Mouse (Mus musculus): Measurements from ENCODE around the gene Gm48551. TPM values are rescaled to one million over a fixed set of nuclear protein-coding genes. Genes with fewer than 3 reads are reported as not detected.

Gm48551 gene
- total RNA-seq, 2 experiments from 2014 or later, result 3.4 to 5.0 TPM

- peak in 1 of 2 experiments; percentile 93 for DNase-seq (ENCODE audit: extremely low spot score in 1 of 2, low spot score in 2 of 2)
- intact Hi-C loops (cut with DNase I), result no loop called here
Observed at GRCm38 (mm10) chr10:81411471-81412400, 27.5 kb downstream of the Gm48551 start.

GRCm38 (mm10) chr10:81412586-81413309, 28.5 kb downstream of the Gm48551 start:
- intact Hi-C loops (cut with DNase I), result no loop called here
- no peak for DNase-seq (ENCODE audit: extremely low spot score in 1 of 2, low spot score in 2 of 2)

GRCm38 (mm10) chr10:81413310-81414261, 29.3 kb downstream of the Gm48551 start:
- peak; percentile 70 to 94 for DNase-seq (ENCODE audit: extremely low spot score in 1 of 2, low spot score in 2 of 2)
- intact Hi-C loops (cut with DNase I), result no loop called here

GRCm38 (mm10) chr10:81414682-81415081, 30.4 kb downstream of the Gm48551 start:
- intact Hi-C loops (cut with DNase I), result no loop called here

GRCm38 (mm10) chr10:81415146-81415545, 30.9 kb downstream of the Gm48551 start:
- intact Hi-C loops (cut with DNase I), result no loop called here
- no peak for DNase-seq (ENCODE audit: extremely low spot score in 1 of 2, low spot score in 2 of 2)

More at GRCm38 (mm10) chr10:81414682-81415081, 30.4 kb downstream of the Gm48551 start:
- peak in 1 of 2 experiments; percentile 79 for DNase-seq (ENCODE audit: extremely low spot score in 1 of 2, low spot score in 2 of 2)

- DNase-seq (ENCODE audit: extremely low spot score in 1 of 2, low spot score in 2 of 2), result peak in 1 of 2 experiments; percentile 74
- intact Hi-C loops (cut with DNase I), result no loop called here
Observed at GRCm38 (mm10) chr10:81415549-81416310, 31.5 kb downstream of the Gm48551 start.

GRCm38 (mm10) chr10:81416581-81417226, 32.4 kb downstream of the Gm48551 start:
- intact Hi-C loops (cut with DNase I), result no loop called here
- peak; percentile 82 to 93 for DNase-seq (ENCODE audit: extremely low spot score in 1 of 2, low spot score in 2 of 2)

- intact Hi-C loops (cut with DNase I), result no loop called here
Observed at GRCm38 (mm10) chr10:81417227-81418215, 33.3 kb downstream of the Gm48551 start.

GRCm38 (mm10) chr10:81418216-81419070, 34.2 kb downstream of the Gm48551 start:
- DNase-seq (ENCODE audit: extremely low spot score in 1 of 2, low spot score in 2 of 2), result peak in 1 of 2 experiments; percentile 31

More at GRCm38 (mm10) chr10:81417227-81418215, 33.3 kb downstream of the Gm48551 start:
- DNase-seq (ENCODE audit: extremely low spot score in 1 of 2, low spot score in 2 of 2), result peak in 1 of 2 experiments; percentile 24

GRCm38 (mm10) chr10:81419111-81419928, 35.1 kb downstream of the Gm48551 start:
- DNase-seq (ENCODE audit: extremely low spot score in 1 of 2, low spot score in 2 of 2), result peak in 1 of 2 experiments; percentile 23
- intact Hi-C loops (cut with DNase I), result no loop called here

More at GRCm38 (mm10) chr10:81418216-81419070, 34.2 kb downstream of the Gm48551 start:
- intact Hi-C loops (cut with DNase I), result no loop called here

GRCm38 (mm10) chr10:81420191-81420767, 36.0 kb downstream of the Gm48551 start:
- peak in 1 of 2 experiments; percentile 39 for DNase-seq (ENCODE audit: extremely low spot score in 1 of 2, low spot score in 2 of 2)

GRCm38 (mm10) chr10:81421041-81421796, 37.0 kb downstream of the Gm48551 start:
- DNase-seq (ENCODE audit: extremely low spot score in 1 of 2, low spot score in 2 of 2), result peak in 1 of 2 experiments; percentile 19
- intact Hi-C loops (cut with DNase I), result no loop called here

More at GRCm38 (mm10) chr10:81420191-81420767, 36.0 kb downstream of the Gm48551 start:
- intact Hi-C loops (cut with DNase I), result no loop called here

- DNase-seq (ENCODE audit: extremely low spot score in 1 of 2, low spot score in 2 of 2), result peak in 1 of 2 experiments; percentile 16
- intact Hi-C loops (cut with DNase I), result no loop called here
Observed at GRCm38 (mm10) chr10:81421797-81422100, 37.5 kb downstream of the Gm48551 start.
